Mouse (Mus musculus) thymus, adult 18-20 months (tissue): ENCODE measurements around the gene Hnrnpab.
A peak's percentile ranks its signal among the peaks of the same experiment; 100 is the strongest.

ENCODE experiments used
- DNase-seq, 2 experiments: peaks; one replicate each; pipeline ENCODE4 v3.0.0; 2022; ENCODE audit warnings: mixed read lengths in 2 of 2

Hnrnpab gene

GRCm38 (mm10) chr11:51606447-51607095 is at the start of gene Hnrnpab:
TSS of gene Hnrnpab (minus strand) at chr11:51606847.
- DNase-seq: peak; percentile 92 to 97

GRCm38 (mm10) chr11:51654891-51655290 is 48.2 kb upstream of the Hnrnpab start:
- no peak for DNase-seq

- DNase-seq: no peak
Observed at GRCm38 (mm10) chr11:51653736-51654135, 47.1 kb upstream of the Hnrnpab start.

GRCm38 (mm10) chr11:51652889-51653418 is 46.3 kb upstream of the Hnrnpab start:
- no peak for DNase-seq

- DNase-seq: peak; percentile 57 to 62
Observed at GRCm38 (mm10) chr11:51650691-51651515, 44.3 kb upstream of the Hnrnpab start, which contains the start of the genes N4bp3 and D930048N14Rik. TSS of gene N4bp3 (minus strand) at chr11:51650842. TSS of gene D930048N14Rik (plus strand) at chr11:51650954.

- peak in 1 of 2 experiments; percentile 57 for DNase-seq
Observed at GRCm38 (mm10) chr11:51650261-51650660, 43.6 kb upstream of the Hnrnpab start.

GRCm38 (mm10) chr11:51649889-51650199 is 43.2 kb upstream of the Hnrnpab start:
- DNase-seq: no peak

GRCm38 (mm10) chr11:51649111-51649888 is 42.7 kb upstream of the Hnrnpab start:
- DNase-seq: no peak

- no peak for DNase-seq
Observed at GRCm38 (mm10) chr11:51648566-51648965, 41.9 kb upstream of the Hnrnpab start.

- DNase-seq: peak in 1 of 2 experiments; percentile 39
Observed at GRCm38 (mm10) chr11:51646751-51647667, 40.4 kb upstream of the Hnrnpab start.

GRCm38 (mm10) chr11:51646245-51646644 is 39.6 kb upstream of the Hnrnpab start:
- DNase-seq: no peak

GRCm38 (mm10) chr11:51645293-51645692 is 38.6 kb upstream of the Hnrnpab start:
- DNase-seq: no peak

- peak; percentile 80 to 88 for DNase-seq
Observed at GRCm38 (mm10) chr11:51644217-51644616, 37.6 kb upstream of the Hnrnpab start.

- peak; percentile 70 to 74 for DNase-seq
Observed at GRCm38 (mm10) chr11:51643761-51644160, 37.1 kb upstream of the Hnrnpab start.

GRCm38 (mm10) chr11:51643202-51643601 is 36.6 kb upstream of the Hnrnpab start:
- DNase-seq: no peak

- DNase-seq: no peak
Observed at GRCm38 (mm10) chr11:51640748-51641147, 34.1 kb upstream of the Hnrnpab start.

GRCm38 (mm10) chr11:51638497-51638896 is 31.9 kb upstream of the Hnrnpab start:
- DNase-seq: no peak

- peak; percentile 66 to 80 for DNase-seq
Observed at GRCm38 (mm10) chr11:51637971-51638414, 31.3 kb upstream of the Hnrnpab start.

GRCm38 (mm10) chr11:51636323-51636684 is 29.7 kb upstream of the Hnrnpab start:
- peak; percentile 67 to 74 for DNase-seq

- DNase-seq: peak; percentile 74 to 85
Observed at GRCm38 (mm10) chr11:51635525-51636322, 29.1 kb upstream of the Hnrnpab start, which contains the start of gene Rmnd5b. TSS of gene Rmnd5b (minus strand) at chr11:51635896.

- no peak for DNase-seq
Observed at GRCm38 (mm10) chr11:51635127-51635524, 28.5 kb upstream of the Hnrnpab start.
